Mouse (Mus musculus) stomach, embryonic 14.5 days (tissue): Measurements from ENCODE around the gene Ankrd13c. TPM values are rescaled to one million over a fixed set of nuclear protein-coding genes. Genes with fewer than 3 reads are reported as not detected.
A peak's percentile ranks its signal among the peaks of the same experiment; 100 is the strongest.

Experiments
- ATAC-seq: fragments of 200-750 bp; cut with Nextera tagmentation; 2 replicates; pipeline ENCODE4 v1.8.0; 2017; ENCODE audit warnings: low read depth, moderate TSS enrichment; ENCODE audit not compliant: insufficient number of reproducible peaks, insufficient read depth, low FRiP score
- H3K27ac ChIP-seq: fragments of 300-500 bp; sonication (generic); 2 replicates; pipeline ENCODE4 v1.5.1; 2014; ENCODE audit warnings: mild to moderate bottlenecking, low read length, moderate library complexity, mixed read lengths
- H3K27me3 ChIP-seq: fragments of 300-500 bp; sonication (generic); 2 replicates; pipeline ENCODE4 v1.6.1; 2014; ENCODE audit warnings: low read length, control low read depth, mixed read lengths; ENCODE audit not compliant: control insufficient read depth, insufficient read depth
- H3K36me3 ChIP-seq: fragments of 300-500 bp; sonication (generic); 2 replicates; pipeline ENCODE4 v1.6.1; 2014; ENCODE audit warnings: mild to moderate bottlenecking, control low read depth, low read length, moderate library complexity, mixed read lengths; ENCODE audit not compliant: control insufficient read depth, insufficient read depth
- H3K4me1 ChIP-seq: fragments of 300-500 bp; sonication (generic); 2 replicates; pipeline ENCODE4 v1.6.1; 2014; ENCODE audit warnings: low read length, control low read depth, mixed read lengths; ENCODE audit not compliant: control insufficient read depth, insufficient read depth
- H3K4me2 ChIP-seq: fragments of 300-500 bp; sonication (generic); replicated peaks from 2 replicates; pipeline ENCODE4 v1.6.1; 2014; ENCODE audit warnings: low read depth, low read length, control low read depth
- H3K4me3 ChIP-seq: fragments of 300-500 bp; sonication (generic); 2 replicates; pipeline ENCODE4 v1.5.1; 2014; ENCODE audit warnings: low read depth, low read length, control low read depth
- H3K9ac ChIP-seq: fragments of 300-500 bp; sonication (generic); replicated peaks from 2 replicates; pipeline ENCODE4 v1.6.1; 2014; ENCODE audit warnings: low read depth, mild to moderate bottlenecking, control low read depth, low read length, moderate library complexity, mixed read lengths
- H3K9me3 ChIP-seq: fragments of 300-500 bp; sonication (generic); 2 replicates; pipeline ENCODE4 v1.6.1; 2016; ENCODE audit warnings: low read depth, low read length, control low read depth; ENCODE audit not compliant: control insufficient read depth
- WGBS: fragments of 180-500 bp; shearing (Covaris S2); extraction: QIAGEN DNeasy Blood & Tissue Kit; methylation state at CpG from one replicate; pipeline ENCODE4 v1.1.7; 2014; 5-methylcytosine and 5-hydroxymethylcytosine counted together
- polyA plus RNA-seq: library from polyadenylated mRNA; unstranded; fragments of >200 nt; fragmentation: Nextera tagmentation; extraction: Ambion mirVana; gene quantifications from 2 replicates; pipeline ENCODE4 v1.2.1, GENCODE M21; 2014

Ankrd13c gene
- polyA plus RNA-seq, 1 experiment from 2014 or later = 24.7 TPM

DNA sequence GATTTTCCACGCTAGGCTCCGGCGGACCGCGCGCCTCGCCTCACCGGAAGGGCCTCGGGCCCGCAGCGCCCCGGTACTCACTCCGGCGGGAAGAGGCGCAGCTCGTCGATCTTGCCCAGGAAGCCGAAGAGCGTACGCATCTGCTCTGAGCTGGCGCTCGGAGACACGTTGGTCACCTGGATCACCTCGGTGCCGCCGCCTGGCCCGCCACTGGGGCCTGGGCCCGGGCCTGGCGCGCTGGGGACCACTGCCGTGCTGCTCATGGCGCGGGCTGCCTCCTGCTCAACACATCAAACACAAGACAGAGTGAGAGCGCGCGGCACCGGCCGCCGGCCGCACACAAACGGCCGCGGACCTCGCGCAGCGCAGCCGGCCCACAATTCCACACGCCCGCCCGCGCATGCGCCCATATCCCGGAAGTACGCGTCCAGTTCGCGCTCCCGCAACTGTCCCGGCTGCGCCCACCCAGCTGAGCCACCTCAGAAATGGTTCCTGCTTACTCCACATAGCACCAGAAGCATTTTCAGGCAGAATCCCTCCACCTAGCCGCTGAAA lies 84.4 kb downstream of the Ankrd13c start:
- peaks cover 8% of the 10 kb centered on the region; the same call in 1 of the 2 replicates for H3K4me1 ChIP-seq
- peak overlapping the region; percentile 97 for H3K9ac ChIP-seq
- H3K36me3 ChIP-seq = 0 out of 2 replicates have a peak, but pooled peaks cover 4% of the 10 kb centered on the region
- peak; percentile 90 for ATAC-seq
- peak overlapping the region; percentile 66 for H3K4me2 ChIP-seq
- H3K9me3 ChIP-seq = no peaks in the 10 kb centered on the region
- H3K4me3 ChIP-seq = peak overlapping the region; percentile 91
- WGBS = under 1% methylated on average over 61 of the region's 61 CpGs
- no peaks in the 10 kb centered on the region for H3K27me3 ChIP-seq
- peak overlapping the region; percentile 98 for H3K27ac ChIP-seq

DNA sequence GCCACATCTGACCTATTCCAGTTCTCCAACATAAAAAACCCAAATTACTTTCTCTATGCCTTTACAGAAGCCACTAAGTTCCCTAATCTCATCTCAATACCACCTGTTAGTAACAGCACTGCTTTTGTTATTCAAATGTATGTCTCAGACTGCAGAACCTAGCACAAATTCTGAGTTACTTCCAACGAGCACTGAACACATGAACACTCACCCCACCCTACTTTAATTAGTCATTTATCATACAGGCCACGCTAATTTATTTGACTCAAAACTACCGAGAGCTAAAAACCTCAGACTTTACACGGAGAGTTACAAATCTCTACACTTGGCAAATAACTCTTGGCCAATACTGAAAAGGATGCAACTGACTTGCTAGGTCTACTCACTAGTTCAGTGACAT lies 85.1 kb downstream of the Ankrd13c start:
- Histone ChIP-seq H3K27me3 (no peaks in the 10 kb centered on the region), H3K36me3 (no peaks in the 10 kb centered on the region), H3K9ac (peak overlapping the region; percentile 97), H3K4me2 (peak overlapping the region; percentile 66), H3K9me3 (no peaks in the 10 kb centered on the region), H3K4me1 (peaks cover 8% of the 10 kb centered on the region; the same call in 1 of the 2 replicates), H3K4me3 (peak overlapping the region; percentile 91), H3K27ac (peak overlapping the region; percentile 98; the same call in 1 of the 2 replicates)
- no peak for ATAC-seq
- WGBS = 2% methylated on average over 4 of the region's 4 CpGs

- ATAC-seq = no peak
- peak overlapping the region; percentile 90 for H3K27ac ChIP-seq
- H3K4me2 ChIP-seq = peak overlapping the region; percentile 73
- 2% methylated on average over 11 of the region's 11 CpGs for WGBS
- peak overlapping the region; percentile 89 for H3K4me3 ChIP-seq
- no peaks in the 10 kb centered on the region for H3K27me3 ChIP-seq
- peak overlapping the region; percentile 81 for H3K9ac ChIP-seq
- H3K36me3 ChIP-seq = no peaks in the 10 kb centered on the region
- H3K9me3 ChIP-seq = no peaks in the 10 kb centered on the region
- peaks cover 10% of the 10 kb centered on the region; the same call in 1 of the 2 replicates for H3K4me1 ChIP-seq
Observed at GRCm38 (mm10) chr3:158035866-158036265, 88.8 kb downstream of the Ankrd13c start.

DNA sequence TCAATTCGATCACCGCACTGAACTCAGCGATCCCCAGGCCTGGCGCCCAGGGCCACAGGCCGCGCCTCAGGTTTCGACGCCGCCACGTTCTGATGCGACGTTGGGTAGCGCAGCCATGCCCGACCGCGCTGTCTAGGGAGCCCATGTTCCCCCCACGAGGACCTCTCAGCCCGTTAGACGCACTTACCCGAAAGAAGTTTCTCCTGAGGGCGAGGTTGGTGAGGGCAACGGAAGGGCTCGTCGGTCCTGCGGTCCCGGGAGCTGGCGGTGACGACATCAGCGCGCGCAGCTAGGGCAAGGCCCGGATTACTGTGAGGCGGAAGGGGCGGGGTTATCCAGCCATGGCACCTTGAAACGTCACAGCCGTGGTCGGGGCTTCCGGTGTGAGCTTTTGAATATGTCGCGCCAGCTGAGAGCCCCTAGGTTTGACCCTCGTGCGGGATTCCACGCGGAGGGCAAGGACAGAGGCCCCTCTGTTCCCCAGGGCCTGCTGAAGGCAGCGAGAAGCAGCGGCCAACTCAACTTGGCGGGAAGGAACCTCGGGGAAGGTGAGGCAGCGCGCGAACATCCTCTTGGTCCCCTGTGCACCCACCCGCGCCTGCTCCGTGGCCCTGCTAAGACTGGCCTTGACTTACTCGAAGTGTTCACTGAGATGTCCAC lies 89.4 kb downstream of the Ankrd13c start, which contains the start of the genes Srsf11 and Lrrc40:
Gene Srsf11, minus strand, starts transcription at position 311 of the 660 bp plus-strand sequence.
Gene Lrrc40, plus strand, starts transcription at position 334 of the 660 bp plus-strand sequence.
- WGBS = under 1% methylated on average over 55 of the region's 55 CpGs
- peak within 1 kb of the TSS; percentile 81 for H3K9ac ChIP-seq
- H3K27me3 ChIP-seq = no peaks in the 10 kb centered on the region
- H3K27ac ChIP-seq = peak within 1 kb of the TSS; percentile 90
- no peaks in the 10 kb centered on the region for H3K9me3 ChIP-seq
- H3K36me3 ChIP-seq = no peaks in the 10 kb centered on the region
- H3K4me3 ChIP-seq = peak within 1 kb of the TSS; percentile 89
- H3K4me1 ChIP-seq = peaks cover 10% of the 10 kb centered on the region; the same call in 1 of the 2 replicates
- peak within 1 kb of the TSS; percentile 73 for H3K4me2 ChIP-seq
- ATAC-seq = peak; percentile 97

- Histone ChIP-seq H3K4me3 (no peak overlapping the region), H3K4me2 (no peak overlapping the region)
- ATAC-seq = no peak
Observed at GRCm38 (mm10) chr3:158038106-158038505, 91.1 kb downstream of the Ankrd13c start.

DNA sequence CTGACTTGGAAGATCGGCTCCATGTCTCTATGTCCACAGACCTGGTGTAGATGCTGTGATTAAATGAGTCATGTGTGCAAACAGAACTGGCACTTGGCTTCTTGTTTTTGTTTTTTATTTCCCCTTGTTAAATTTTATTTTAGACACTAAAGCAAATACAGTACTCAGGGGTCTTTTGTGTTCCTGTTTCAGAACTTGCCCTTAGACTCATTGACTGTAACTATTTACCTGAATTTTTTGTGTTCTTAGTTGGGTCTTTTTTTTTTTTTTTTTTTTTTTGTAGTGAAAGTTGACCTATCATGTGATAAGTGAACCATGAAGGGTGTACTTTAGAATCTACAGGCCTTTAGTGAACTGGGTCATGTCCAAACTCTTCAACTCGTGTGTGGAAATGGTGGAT lies 93.7 kb downstream of the Ankrd13c start:
- Histone ChIP-seq H3K36me3 (no peaks in the 10 kb centered on the region), H3K9ac (no peak overlapping the region), H3K4me3 (no peak overlapping the region), H3K4me2 (no peak overlapping the region), H3K9me3 (no peaks in the 10 kb centered on the region), H3K27me3 (no peaks in the 10 kb centered on the region), H3K27ac (no peak overlapping the region), H3K4me1 (0 out of 2 replicates have a peak, but pooled peaks cover 3% of the 10 kb centered on the region)
- 77% methylated on average over 2 of the region's 2 CpGs for WGBS
- ATAC-seq = no peak

More at GRCm38 (mm10) chr3:158038106-158038505, 91.1 kb downstream of the Ankrd13c start:
- WGBS = 85% methylated on average over 3 of the region's 3 CpGs
- no peak overlapping the region for H3K9ac ChIP-seq
- H3K36me3 ChIP-seq = no peaks in the 10 kb centered on the region
- H3K4me1 ChIP-seq = peaks cover 6% of the 10 kb centered on the region; the same call in 1 of the 2 replicates
- no peak overlapping the region for H3K27ac ChIP-seq
- H3K9me3 ChIP-seq = no peaks in the 10 kb centered on the region
- H3K27me3 ChIP-seq = no peaks in the 10 kb centered on the region

DNA sequence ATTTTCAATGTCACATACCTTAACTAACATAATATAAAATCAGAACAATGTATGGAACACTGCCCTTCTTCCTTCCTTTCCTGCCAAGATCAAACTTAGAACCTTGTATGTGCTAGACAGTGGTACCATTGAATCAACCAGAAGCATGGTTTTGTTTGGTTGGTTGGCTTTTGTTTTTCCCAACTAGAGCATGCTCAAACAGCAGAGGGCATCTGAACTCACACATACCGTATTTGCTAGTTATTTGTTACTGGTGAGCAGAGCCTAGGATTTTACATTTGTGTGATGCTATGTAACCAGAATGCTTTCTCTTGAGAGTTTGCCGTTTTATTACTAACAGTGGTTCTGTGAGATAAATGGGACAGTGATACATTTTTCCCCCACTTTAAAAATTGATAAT lies 102.5 kb downstream of the Ankrd13c start:
- H3K4me2 ChIP-seq = no peak overlapping the region
- H3K4me3 ChIP-seq = no peak overlapping the region
- 78% methylated on average over 2 of the region's 2 CpGs for WGBS
- H3K4me1 ChIP-seq = no peaks in the 10 kb centered on the region
- H3K27ac ChIP-seq = no peak overlapping the region
- H3K36me3 ChIP-seq = peaks cover 8% of the 10 kb centered on the region; the same call in 1 of the 2 replicates
- no peaks in the 10 kb centered on the region for H3K27me3 ChIP-seq
- no peak for ATAC-seq
- no peak overlapping the region for H3K9ac ChIP-seq
- H3K9me3 ChIP-seq = no peaks in the 10 kb centered on the region
